Mouse (Mus musculus) C2C12 (cell line): ENCODE results near the gene Klhl40.

Source experiments
- CEBPB ChIP-seq: IDR thresholded peaks from one replicate; pipeline ENCODE4 v1.6.1; 2011; ENCODE audit warnings: low read depth, mild to moderate bottlenecking, control low read depth, moderate library complexity
- CTCF ChIP-seq: IDR thresholded peaks from one replicate; pipeline ENCODE4 v1.5.1; 2011; ENCODE audit not compliant: control insufficient read depth, insufficient read depth, insufficient read length
- MYOD1 ChIP-seq: IDR thresholded peaks from one replicate; pipeline ENCODE4 v1.6.1; 2011; ENCODE audit warnings: low read depth; ENCODE audit not compliant: control insufficient read depth, insufficient read length
- USF1 ChIP-seq: IDR thresholded peaks from one replicate; pipeline ENCODE4 v1.6.1; 2011; ENCODE audit warnings: low read depth, mild to moderate bottlenecking, control low read depth, moderate library complexity

DNA sequence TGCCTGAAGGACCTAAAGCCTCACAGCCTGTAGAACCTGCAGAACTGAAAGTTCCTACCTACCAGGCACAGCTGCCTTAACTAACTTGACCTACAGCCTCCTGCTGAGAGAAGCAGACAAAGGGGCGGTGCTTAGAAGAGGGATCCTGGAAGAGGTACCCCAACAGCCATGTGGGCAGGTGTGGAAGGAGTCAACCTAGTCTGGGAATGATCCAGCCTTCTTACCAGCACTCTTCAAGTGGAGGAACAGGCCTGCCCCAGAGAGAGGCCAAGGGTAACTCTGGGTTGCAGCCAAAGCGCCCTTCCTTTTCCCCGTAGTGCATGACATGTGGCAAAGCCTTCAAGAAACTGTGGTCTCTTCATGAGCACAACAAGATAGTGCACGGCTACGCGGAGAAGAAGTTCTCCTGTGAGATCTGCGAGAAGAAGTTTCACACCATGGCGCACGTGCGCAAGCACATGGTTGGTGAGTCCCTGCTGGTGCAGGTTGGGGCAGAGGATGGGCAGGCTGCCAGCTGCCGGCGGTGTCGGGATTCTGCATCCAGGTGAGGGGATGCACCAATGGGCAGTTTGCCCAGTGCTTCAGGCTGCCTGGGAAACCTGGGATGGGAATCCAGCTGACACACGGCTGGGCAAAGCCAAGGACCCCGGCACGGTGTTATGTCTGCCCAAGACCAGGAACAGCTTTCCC, 12.1 kb upstream of the Klhl40 start:
- TF ChIP-seq CTCF: no peak
- no peak for TF ChIP-seq MYOD1
- no peak for TF ChIP-seq USF1
- no peak for TF ChIP-seq CEBPB
